Mouse (Mus musculus) left cerebral cortex, adult 11 months (tissue): ENCODE measurements around the gene Ric3.

Source experiments
- DNase-seq: peaks from one replicate; pipeline ENCODE4 v3.0.0; 2022; ENCODE audit warnings: low spot score

The Ric3 gene

DNA sequence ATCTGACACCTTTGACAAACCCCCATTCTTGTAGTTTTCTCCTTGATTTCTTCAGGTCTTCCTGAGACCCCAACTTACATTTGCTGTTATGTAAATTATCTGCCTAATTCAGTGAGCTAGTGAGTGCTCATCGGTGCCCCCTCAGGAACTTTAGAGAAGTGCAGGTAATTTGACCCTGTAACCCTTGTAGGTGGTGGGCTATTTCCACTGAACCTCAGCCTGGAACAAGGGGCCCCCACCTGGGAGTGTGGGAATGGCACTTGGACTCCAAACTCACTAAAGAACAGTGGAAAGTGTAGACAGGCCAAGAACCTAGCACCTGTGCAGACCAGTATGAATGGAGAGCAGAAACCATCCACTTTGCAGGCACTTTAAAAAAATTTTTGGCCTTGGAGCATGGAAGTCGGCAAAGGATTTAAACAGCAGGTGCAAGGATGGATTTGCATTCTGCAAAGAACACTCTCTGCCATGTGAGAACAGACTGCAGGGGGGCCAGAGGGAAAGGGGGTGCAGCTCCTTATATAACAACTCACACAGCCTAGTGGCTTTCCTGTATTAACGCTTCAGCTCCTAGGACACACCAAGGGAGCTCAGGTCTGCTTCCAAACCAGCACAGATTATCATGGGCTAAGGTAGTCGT lies 82.7 kb downstream of the Ric3 start:
- peak; percentile 67 for DNase-seq

DNA sequence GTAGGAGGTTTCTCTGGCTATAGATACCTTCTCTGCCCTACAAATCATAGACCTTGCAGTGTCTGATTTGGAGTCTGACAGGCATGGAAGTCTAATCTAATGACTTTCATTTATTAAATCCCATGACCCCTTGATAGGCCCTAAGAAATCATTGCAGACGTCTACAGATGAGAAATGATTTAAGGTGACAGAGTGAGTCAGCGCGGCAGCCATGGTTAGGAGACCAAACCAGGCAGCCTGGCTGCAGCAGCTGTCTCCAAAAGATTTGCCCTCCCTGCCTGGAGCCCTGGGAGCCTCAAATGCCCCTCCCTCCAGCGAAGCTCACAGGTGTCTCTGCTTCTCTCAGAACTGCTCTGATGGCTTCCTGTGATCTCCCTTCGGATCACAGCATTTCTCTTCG lies 87.0 kb downstream of the Ric3 start:
- no peak for DNase-seq

DNA sequence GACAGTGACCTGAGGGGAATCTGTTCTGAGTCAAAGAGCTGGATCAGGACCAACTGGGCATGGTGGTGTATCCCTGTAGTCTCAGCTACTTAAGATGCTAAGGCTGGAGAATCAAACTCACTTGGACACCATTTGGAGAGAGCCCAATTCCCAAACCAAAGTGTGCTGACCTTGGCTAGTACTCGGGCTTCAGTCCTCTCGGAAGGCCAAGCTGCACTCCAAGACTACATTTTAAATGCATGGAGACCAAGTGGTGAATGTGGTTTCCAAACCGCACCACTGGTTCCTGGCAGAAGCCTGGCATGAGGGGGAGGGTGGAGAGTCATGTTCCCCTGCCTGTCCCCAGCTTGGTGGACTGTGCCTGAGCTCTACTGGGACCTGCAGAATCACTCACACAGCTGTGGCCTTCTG lies 89.2 kb downstream of the Ric3 start:
- no peak for DNase-seq

DNA sequence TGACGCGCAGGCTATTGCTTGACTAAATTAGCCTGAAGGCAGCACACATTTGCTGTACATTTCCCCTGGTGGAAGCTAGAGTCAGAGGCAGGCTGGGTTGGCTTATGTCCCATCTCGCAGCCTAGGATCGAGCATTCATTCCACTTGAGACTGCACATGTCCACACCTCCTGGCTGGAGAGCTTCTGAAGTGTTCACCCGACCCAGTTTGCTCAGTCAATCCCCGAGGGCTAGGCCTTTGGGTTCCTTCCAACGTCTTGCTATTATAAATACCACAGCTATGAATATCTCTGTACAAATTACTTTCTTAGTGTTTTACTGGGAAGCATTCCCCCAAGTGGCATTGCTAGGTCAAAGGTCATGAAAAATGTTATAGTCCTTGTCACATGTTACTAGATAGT lies 89.9 kb downstream of the Ric3 start:
- DNase-seq, result no peak

DNA sequence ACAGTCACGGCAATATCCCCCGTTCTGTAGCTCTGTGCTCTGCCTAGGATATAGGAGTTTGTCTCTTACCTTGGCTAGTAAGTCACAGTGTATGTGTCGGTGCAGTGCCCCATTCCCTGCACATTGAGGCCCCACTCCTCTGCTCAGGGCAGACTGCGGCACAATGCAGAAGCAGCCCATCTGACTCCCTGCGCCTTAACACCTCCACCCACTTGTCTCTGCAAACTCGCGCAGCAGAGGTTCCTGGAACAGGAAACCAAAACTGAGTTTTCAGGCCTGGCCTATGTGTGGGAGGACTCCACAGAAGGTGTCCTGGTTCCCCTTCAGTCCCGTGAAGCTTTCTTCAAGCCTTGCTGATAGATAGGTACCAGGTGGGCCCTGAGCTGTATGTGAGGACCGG lies 91.9 kb downstream of the Ric3 start:
- peak; percentile 58 for DNase-seq

DNA sequence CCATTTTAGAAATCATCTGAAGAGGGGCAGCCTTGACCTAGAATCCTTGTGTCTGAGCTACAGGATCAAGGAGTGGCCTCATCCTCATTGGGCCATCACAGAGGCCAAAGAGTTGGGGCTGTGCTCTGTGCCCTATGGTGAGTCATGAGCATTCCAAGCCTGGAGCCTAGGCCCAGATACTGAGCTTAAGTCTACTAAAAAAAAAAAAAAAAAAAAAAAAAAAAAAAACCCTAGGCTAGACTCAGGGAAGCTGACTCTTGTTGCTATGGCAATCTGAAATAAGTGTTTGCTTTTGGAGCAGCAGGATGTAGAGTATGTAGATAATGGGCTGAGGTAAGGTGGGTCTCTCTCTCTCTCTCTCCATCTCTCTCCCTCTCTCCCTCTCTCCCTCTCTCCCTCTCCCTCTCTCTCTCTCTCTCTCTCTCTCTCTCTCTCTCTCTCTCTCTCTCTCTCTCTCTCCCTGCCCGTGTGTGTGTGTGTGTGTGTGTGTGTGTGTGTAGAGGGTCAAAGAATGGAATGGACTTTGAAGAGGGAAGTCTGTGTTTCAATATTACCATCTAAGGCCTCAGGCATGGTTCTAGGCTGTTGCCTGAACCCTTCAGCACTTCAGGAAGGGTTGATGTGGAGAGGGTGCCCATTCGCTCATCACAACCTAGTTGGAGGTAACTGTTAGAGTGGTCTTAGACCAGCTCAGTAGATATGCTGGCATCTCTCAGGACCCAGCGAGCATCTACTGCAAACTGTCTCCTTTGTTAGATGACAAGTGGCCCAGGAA lies 97.0 kb downstream of the Ric3 start:
- no peak for DNase-seq
